Mouse (Mus musculus): Measurements from ENCODE around the gene Fibp. TPM values are rescaled to one million over a fixed set of nuclear protein-coding genes. Genes with fewer than 3 reads are reported as not detected.

Gene Fibp
- polyA plus RNA-seq, 1 experiment from 2014 or later: 101 TPM

DNA sequence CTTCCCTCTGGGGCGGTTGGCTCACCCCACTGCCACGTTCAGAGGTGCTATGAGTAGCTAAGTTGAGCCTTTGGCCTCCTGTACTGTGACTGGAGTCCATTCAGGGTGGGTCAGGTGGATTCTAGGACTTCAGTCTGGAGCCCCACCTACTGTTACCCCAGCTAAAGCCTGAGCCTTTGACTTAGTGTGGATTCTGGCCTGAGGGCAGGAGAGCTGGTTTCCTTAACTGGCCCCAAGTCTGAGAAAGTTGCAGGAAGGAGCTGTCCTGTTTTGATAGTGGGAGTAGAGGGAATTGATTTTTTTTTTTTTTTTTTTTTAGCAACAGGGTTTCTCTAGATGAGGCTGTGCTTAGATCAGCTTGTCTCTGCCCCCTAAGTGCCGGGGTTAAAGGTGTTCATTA, 33.9 kb downstream of the Fibp start:
- no peaks in the 10 kb centered on the region for H3K9me3 ChIP-seq (ENCODE audit: low read depth, low read length)
- H3K27ac ChIP-seq (ENCODE audit: low read depth): no peak overlapping the region
- no peaks in the 10 kb centered on the region for H3K27me3 ChIP-seq (ENCODE audit: insufficient read depth, low read length)
- TF ChIP-seq CTCF (IDR thresholded peaks at IDR 0.05; ENCODE audit: low read depth): no peak
- WGBS: 78% methylated on average over 3 of the region's 3 CpGs
- H3K4me3 ChIP-seq (ENCODE audit: low read depth, low read length): no peak overlapping the region
- H3K36me3 ChIP-seq (ENCODE audit: insufficient read depth): peaks cover 66% of the 10 kb centered on the region
- peaks cover 4% of the 10 kb centered on the region; the same call in 1 of the 2 replicates for H3K4me1 ChIP-seq (ENCODE audit: insufficient read depth)
- H3K4me2 ChIP-seq: no peak overlapping the region
- DNase-seq: no peak
- H3K9ac ChIP-seq: no peak overlapping the region
- no peak for ATAC-seq (ENCODE audit: insufficient read depth)

DNA sequence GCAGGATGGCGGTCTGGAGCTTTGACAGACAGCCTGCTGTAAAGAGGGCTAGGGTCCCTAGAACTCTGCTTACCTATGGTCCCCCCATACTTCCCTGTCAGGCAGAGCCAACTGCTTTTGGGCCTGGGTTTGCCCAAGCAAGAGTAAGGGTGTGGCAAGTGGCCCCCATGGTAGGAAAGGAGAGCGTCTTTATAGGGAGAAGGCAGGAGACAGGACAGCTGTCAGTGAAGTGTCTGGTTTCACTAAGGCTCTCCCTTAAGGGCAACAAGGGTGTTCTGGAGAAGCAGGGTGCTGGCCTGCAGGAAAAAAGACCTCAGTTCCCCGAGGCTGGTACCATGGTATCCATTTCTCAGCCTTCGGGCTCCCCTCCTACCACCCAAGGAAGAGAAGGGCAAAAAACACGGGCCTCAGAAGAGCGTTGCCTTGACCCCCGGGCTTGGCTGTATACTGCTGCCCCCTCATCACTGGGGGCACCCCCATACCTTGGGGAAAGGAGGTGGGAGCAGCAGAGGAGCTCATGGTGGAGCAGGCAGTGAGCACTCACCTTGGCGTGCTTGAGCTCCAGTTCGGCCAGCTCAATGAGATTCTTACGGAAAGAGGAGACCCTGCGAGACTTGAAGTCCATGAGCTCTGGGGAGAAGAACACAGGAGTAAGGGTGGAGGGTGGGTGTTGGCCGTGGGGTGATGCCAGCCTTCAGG, 35.1 kb downstream of the Fibp start:
- H3K27ac ChIP-seq (ENCODE audit: low read depth): no peak overlapping the region
- peaks cover 4% of the 10 kb centered on the region; the same call in 1 of the 2 replicates for H3K4me1 ChIP-seq (ENCODE audit: insufficient read depth)
- H3K36me3 ChIP-seq (ENCODE audit: insufficient read depth): peaks cover 66% of the 10 kb centered on the region
- H3K9ac ChIP-seq: no peak overlapping the region
- ATAC-seq (ENCODE audit: insufficient read depth) (no peak), DNase-seq (no peak)
- 74% methylated on average over 12 of the region's 12 CpGs for WGBS
- H3K4me2 ChIP-seq: no peak overlapping the region
- no peaks in the 10 kb centered on the region for H3K9me3 ChIP-seq (ENCODE audit: low read depth, low read length)
- no peaks in the 10 kb centered on the region for H3K27me3 ChIP-seq (ENCODE audit: insufficient read depth, low read length)
- TF ChIP-seq CTCF (IDR thresholded peaks at IDR 0.05; ENCODE audit: low read depth): no peak
- no peak overlapping the region for H3K4me3 ChIP-seq (ENCODE audit: low read depth, low read length)

DNA sequence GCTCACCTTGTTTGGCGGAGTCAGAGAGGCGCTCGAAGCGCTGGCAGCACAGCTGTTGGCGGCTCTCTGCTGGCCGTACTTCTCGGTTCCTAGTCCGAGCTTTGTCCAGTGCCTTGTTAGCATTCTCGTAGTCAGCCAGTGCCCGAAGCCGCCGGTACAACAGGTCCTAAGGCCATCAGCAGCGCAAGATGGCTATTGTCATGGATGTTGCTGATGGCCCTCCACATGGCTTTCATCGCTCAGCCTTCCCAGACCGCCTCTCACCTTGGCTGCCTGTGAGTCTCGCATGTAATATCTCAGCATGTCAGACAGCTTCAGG, 35.6 kb downstream of the Fibp start:
- Histone ChIP-seq H3K9ac (no peak overlapping the region), H3K27ac (ENCODE audit: low read depth) (no peak overlapping the region), H3K27me3 (ENCODE audit: insufficient read depth, low read length) (no peaks in the 10 kb centered on the region), H3K9me3 (ENCODE audit: low read depth, low read length) (no peaks in the 10 kb centered on the region), H3K4me1 (ENCODE audit: insufficient read depth) (peaks cover 4% of the 10 kb centered on the region; the same call in 1 of the 2 replicates), H3K36me3 (ENCODE audit: insufficient read depth) (peaks cover 66% of the 10 kb centered on the region), H3K4me2 (no peak overlapping the region), H3K4me3 (ENCODE audit: low read depth, low read length) (no peak overlapping the region)
- no peak for ATAC-seq (ENCODE audit: insufficient read depth)
- no peak for DNase-seq
- no peak for TF ChIP-seq CTCF (IDR thresholded peaks at IDR 0.05; ENCODE audit: low read depth)
- 79% methylated on average over 16 of the region's 16 CpGs for WGBS

DNA sequence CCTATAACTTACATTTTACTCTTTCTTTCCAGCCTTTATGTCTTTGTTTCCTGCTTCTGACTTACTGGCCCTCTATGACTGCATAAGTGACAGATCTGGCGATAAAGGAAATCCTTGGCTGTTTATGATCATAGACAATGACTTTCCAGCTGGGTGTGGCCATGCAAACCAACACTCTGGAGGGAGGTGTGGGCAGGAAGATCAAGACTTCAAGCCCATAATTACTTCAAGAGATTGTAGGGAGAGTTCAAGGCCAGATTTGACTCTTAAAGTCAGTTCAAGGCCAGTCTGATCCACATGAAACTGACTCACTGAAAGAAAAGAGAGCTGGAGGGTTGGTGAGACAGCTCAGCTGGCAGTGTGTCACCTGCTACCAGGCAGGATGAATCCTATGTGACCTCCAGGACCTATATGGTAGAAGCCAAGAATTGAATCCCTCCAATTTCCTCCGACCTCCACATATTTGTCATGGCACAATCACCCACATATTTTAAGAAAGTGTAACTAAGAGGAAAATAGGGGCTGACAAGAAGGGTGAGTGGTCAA, 40.0 kb downstream of the Fibp start:
- H3K9ac ChIP-seq: no peak overlapping the region
- no peak overlapping the region for H3K27ac ChIP-seq (ENCODE audit: low read depth)
- 71% methylated on average over 2 of the region's 2 CpGs for WGBS
- H3K4me2 ChIP-seq: no peak overlapping the region
- H3K36me3 ChIP-seq (ENCODE audit: insufficient read depth): peaks cover 29% of the 10 kb centered on the region
- no peak for TF ChIP-seq CTCF (IDR thresholded peaks at IDR 0.05; ENCODE audit: low read depth)
- no peaks in the 10 kb centered on the region for H3K4me1 ChIP-seq (ENCODE audit: insufficient read depth)
- no peaks in the 10 kb centered on the region for H3K27me3 ChIP-seq (ENCODE audit: insufficient read depth, low read length)
- ATAC-seq (ENCODE audit: insufficient read depth): no peak
- DNase-seq: no peak
- no peaks in the 10 kb centered on the region for H3K9me3 ChIP-seq (ENCODE audit: low read depth, low read length)
- H3K4me3 ChIP-seq (ENCODE audit: low read depth, low read length): no peak overlapping the region

DNA sequence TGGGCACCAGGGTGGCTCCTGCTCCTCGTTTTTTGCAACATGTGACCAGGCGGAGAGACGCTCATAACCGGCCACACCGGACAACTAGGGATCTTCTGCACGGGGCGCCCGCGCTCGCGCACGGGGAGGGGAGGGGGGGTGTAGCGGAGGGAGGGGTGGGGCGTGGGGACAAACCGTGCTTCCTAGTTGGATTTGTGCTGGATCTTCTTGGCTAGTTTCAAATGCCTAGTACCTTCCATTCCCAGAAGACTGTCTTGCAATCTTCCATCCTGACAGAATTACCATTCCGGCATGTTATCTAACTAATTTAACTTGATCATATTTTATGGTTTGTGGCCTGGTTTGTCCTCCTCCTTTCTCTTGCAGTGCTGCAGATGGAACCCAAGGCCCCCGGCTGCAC, 43.3 kb downstream of the Fibp start, which contains the start of gene 1700020D05Rik:
1700020D05Rik (minus strand) TSS at position 101 of the 400 bp plus-strand sequence.
- Histone ChIP-seq H3K4me3 (ENCODE audit: low read depth, low read length) (no peak within 1 kb of the TSS), H3K9me3 (ENCODE audit: low read depth, low read length) (no peaks in the 10 kb centered on the region), H3K4me1 (ENCODE audit: insufficient read depth) (no peaks in the 10 kb centered on the region), H3K27me3 (ENCODE audit: insufficient read depth, low read length) (no peaks in the 10 kb centered on the region), H3K27ac (ENCODE audit: low read depth) (no peak within 1 kb of the TSS), H3K36me3 (ENCODE audit: insufficient read depth) (no peaks in the 10 kb centered on the region), H3K9ac (no peak within 1 kb of the TSS), H3K4me2 (no peak within 1 kb of the TSS)
- no peak for TF ChIP-seq CTCF (IDR thresholded peaks at IDR 0.05; ENCODE audit: low read depth)
- 52% methylated on average over 17 of the region's 17 CpGs for WGBS
- ATAC-seq (ENCODE audit: insufficient read depth) (no peak), DNase-seq (no peak)

DNA sequence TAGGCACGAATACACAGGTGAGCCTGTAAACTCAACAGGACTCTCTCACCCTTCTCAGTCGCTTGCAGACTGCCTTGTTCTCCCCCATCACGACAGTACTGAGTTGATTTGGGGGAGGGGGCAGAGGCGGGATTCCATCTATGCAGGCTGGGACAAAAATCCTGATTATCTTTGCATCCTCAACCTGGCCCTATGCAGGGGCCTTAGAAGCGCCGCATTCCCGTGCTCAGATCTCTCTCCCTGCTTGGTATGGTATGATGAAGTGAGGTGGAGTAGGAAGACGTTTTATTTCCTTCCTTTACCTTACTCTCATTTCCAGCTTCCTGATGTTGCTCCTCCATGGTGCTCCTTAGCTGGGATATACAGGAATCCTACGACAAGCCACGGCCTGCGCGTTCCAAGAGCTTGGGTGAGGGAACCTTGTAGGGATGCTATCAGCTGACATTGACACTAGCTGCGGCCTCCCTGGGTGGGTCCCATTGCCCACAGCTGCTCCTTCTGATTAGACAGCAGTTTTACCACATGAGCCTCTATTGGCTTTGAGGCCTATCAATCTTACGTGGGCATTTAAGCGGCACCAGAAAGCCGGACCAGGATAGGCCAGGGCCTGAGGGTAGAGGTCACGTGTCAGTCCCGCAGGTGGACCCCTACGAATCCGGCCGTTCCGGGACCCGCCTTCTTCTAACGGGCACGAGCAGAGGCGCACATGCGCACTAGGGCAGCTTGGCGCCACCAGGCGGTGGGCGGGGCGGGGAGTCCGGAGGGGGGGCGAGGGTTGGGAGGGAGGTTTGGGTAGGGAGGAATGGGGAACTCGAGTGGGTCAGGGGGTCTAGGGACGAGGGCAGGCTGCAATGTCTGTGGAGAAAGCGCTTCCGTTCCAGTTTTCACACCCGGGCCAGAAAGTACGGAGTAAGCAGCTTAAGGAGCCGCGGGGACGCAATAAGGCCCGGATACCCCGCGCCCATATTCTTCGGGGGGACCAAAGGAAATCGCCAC, 49.9 kb downstream of the Fibp start, which contains the start of gene Snx32:
Snx32 (minus strand) TSS at position 508 of the 996 bp plus-strand sequence.
- TF ChIP-seq CTCF (IDR thresholded peaks at IDR 0.05; ENCODE audit: low read depth): peak; percentile 47
- Histone ChIP-seq H3K9me3 (ENCODE audit: low read depth, low read length) (no peaks in the 10 kb centered on the region), H3K4me2 (peak within 1 kb of the TSS; percentile 90), H3K9ac (peak within 1 kb of the TSS; percentile 54), H3K4me1 (ENCODE audit: insufficient read depth) (0 out of 2 replicates have a peak, but pooled peaks cover 5% of the 10 kb centered on the region), H3K27me3 (ENCODE audit: insufficient read depth, low read length) (no peaks in the 10 kb centered on the region), H3K27ac (ENCODE audit: low read depth) (peak within 1 kb of the TSS; percentile 3; the same call in 1 of the 2 replicates), H3K4me3 (ENCODE audit: low read depth, low read length) (peak within 1 kb of the TSS; percentile 51), H3K36me3 (ENCODE audit: insufficient read depth) (no peaks in the 10 kb centered on the region)
- DNase-seq (peak; percentile 96), ATAC-seq (ENCODE audit: insufficient read depth) (peak; percentile 99)
- WGBS: 2% methylated on average over 47 of the region's 47 CpGs

All from lung, embryonic 14.5 days (tissue).